Mouse (Mus musculus) CH12.LX (cell line): ENCODE results near the gene Gtf2f1.

Experiments used
- CTCF ChIP-seq, 2 experiments: IDR thresholded peaks in 1 of 2; conservative IDR thresholded peaks in 1 of 2; 2 replicates each; pipeline ENCODE4 v1.5.1; 2011 to 2012; ENCODE audit warnings: low read depth in 2 of 2, low read length in 2 of 2, improper control_type of control experiment in 1 of 2, inconsistent platforms in 1 of 2, mild to moderate bottlenecking in 1 of 2, moderate library complexity in 1 of 2
- EP300 ChIP-seq: IDR thresholded peaks from 2 replicates; pipeline ENCODE4 v1.6.1; 2011; ENCODE audit warnings: low read length, improper control_type of control experiment
- IRF4 ChIP-seq: IDR thresholded peaks from 2 replicates; pipeline ENCODE4 v1.6.1; 2014; ENCODE audit warnings: low read depth, mild to moderate bottlenecking, inconsistent platforms, low read length, improper control_type of control experiment
- MAX ChIP-seq: IDR thresholded peaks from 2 replicates; pipeline ENCODE4 v1.6.1; 2011; ENCODE audit warnings: low read length, improper control_type of control experiment
- NELFE ChIP-seq: IDR thresholded peaks from 2 replicates; pipeline ENCODE4 v1.6.1; 2011; ENCODE audit warnings: low read depth, low read length, improper control_type of control experiment
- NRF1 ChIP-seq: IDR thresholded peaks from 2 replicates; pipeline ENCODE4 v1.6.1; 2014; ENCODE audit warnings: low read depth, mild to moderate bottlenecking, inconsistent platforms, low read length, improper control_type of control experiment, moderate library complexity
- POLR2A ChIP-seq: IDR thresholded peaks from 2 replicates; pipeline ENCODE4 v1.6.1; 2011; ENCODE audit warnings: low read depth, mild to moderate bottlenecking, improper control_type of control experiment, low read length
- RAD21 ChIP-seq: IDR thresholded peaks from 2 replicates; pipeline ENCODE4 v1.6.1; 2011; ENCODE audit warnings: low read depth, mild to moderate bottlenecking, low read length, improper control_type of control experiment, moderate library complexity
- TBP ChIP-seq: conservative IDR thresholded peaks from 2 replicates; pipeline ENCODE4 v1.6.1; 2011; ENCODE audit warnings: low read depth, low read length, improper control_type of control experiment
- TCF12 ChIP-seq: IDR thresholded peaks from 2 replicates; pipeline ENCODE4 v1.6.1; 2014; ENCODE audit warnings: low read depth, mild to moderate bottlenecking, inconsistent platforms, low read length, improper control_type of control experiment
- ZNF384 ChIP-seq: IDR thresholded peaks from 2 replicates; pipeline ENCODE4 v1.6.1; 2012; ENCODE audit warnings: low read depth, low read length, improper control_type of control experiment, inconsistent platforms

DNA sequence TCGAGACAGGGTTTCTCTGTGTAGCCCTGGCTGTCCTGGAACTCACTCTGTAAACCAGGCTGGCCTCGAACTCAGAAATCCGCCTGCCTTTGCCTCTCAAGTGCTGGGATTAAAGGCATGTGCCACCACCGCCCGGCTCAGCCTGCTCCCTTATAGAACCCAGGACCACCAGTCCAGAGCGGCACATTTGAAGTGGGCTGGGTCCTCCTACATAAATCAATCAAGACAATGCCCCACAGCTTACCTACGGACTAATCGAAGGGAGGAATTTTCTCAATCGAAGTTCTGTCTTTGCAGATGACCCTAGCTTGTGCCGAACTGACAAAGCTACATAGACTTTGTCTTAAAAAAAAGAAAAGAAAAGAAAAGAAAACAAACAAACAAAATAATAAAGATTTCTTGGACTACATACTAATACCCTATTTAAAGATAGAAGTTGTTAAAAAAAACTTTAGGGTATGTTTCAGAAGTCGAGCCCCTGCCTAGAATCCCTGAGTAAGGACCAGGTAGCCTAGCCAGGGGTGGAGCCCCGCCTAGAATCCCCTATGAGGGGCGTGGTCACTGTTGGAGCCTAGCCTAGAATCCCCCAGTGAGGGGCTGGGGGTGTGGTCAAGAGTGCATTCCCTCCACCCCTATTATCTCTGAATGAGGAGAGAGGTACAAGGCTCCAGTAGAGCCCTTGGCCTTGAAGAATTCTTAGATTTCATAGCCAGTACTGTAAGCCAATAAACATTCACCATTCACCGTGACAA is 37.0 kb downstream of the Gtf2f1 start:
- TF ChIP-seq POLR2A (no peak), CTCF (conservative IDR thresholded peaks at IDR 0.05 in 1 of 2, IDR thresholded peaks at IDR 0.05 in 1 of 2; ENCODE audit: low read depth in 2 of 2, low read length in 2 of 2) (no peak), NELFE (no peak), MAX (no peak), TCF12 (no peak), ZNF384 (no peak), NRF1 (no peak), RAD21 (no peak), EP300 (no peak), TBP (no peak), IRF4 (no peak)
